Comparison of ENCODE assay signal across 34 mouse cellular contexts in the genomic region with DNA sequence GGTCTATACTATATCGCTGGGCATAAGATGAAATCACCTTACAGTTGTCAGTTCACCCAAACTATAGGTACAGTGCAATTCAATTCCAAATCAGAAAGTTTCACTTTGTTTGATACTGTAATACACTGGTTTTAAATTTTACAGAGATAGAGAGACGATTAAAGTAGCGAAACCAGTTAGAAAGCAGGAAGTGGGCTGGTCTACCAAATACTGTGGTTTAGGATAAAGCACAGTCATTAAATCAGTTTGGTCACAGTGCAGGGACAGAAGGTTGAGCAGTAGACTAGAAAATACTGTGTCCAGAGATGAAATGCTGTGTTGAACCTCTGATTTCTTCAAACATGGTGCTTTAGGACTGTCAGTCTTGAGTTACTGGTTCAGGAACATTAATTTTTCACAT. TPM values are rescaled to one million over a fixed set of nuclear protein-coding genes. Genes with fewer than 3 reads are reported as not detected.
DNase-seq lines count a peak whose midpoint lies in the region; ATAC-seq and TF ChIP-seq lines count a peak whose summit lies in the region.
"Had no signal": no experiment of that assay in that cellular context is flagged by ENCODE, and none has a peak within 500 bp of the region (broad histone marks: within the 10 kb centered on the region; RNA-seq: fewer than 3 reads in every experiment).

No protein-coding gene starts in this region.

- 88% methylated on average over 3 of the region's 3 CpGs for WGBS in embryonic facial prominence, embryonic 10.5 days

- H3K36me3 ChIP-seq in embryonic facial prominence, embryonic 10.5 days (replicated peaks): no peaks in the 10 kb centered on the region
- H3K36me3 ChIP-seq: embryonic facial prominence, embryonic 15.5 days; forebrain, embryonic 12.5 days; hindbrain, embryonic 13.5 days; limb, embryonic 10.5 days; limb, embryonic 15.5 days; liver, embryonic 13.5 days; midbrain, embryonic 10.5 days; neural tube, embryonic 15.5 days had no signal

- no peak overlapping the region for H3K4me3 ChIP-seq in left cerebral cortex, adult 2 months
- no peak overlapping the region for H3K4me3 ChIP-seq in embryonic facial prominence, embryonic 10.5 days
- H3K4me3 ChIP-seq: embryonic facial prominence, embryonic 15.5 days; forebrain, embryonic 12.5 days; hindbrain, embryonic 13.5 days; layer of hippocampus, adult 2 months; limb, embryonic 10.5 days; limb, embryonic 15.5 days; liver, embryonic 13.5 days; midbrain, embryonic 10.5 days; neural tube, embryonic 15.5 days had no signal

- no peak for TF ChIP-seq CTCF in left cerebral cortex, adult 2 months (IDR thresholded peaks at IDR 0.05)

- intact Hi-C loops in left cerebral cortex, adult 2 months (cut with DNase I): no loop called here

- peak; percentile 33 for DNase-seq in CD4-positive helper T cell, adult 2 months (ENCODE audit: low read depth, low spot score)
- no peak for DNase-seq in left cerebral cortex, adult 2 months (ENCODE audit: extremely low spot score in 1 of 2, low spot score in 2 of 2)
- DNase-seq in embryonic facial prominence, embryonic 10.5 days (ENCODE audit: low spot score): no peak
- DNase-seq in ovary, postnatal 10 days (ENCODE audit: low spot score): no peak
- DNase-seq: adrenal gland, postnatal 14 days; cerebellum, adult 11-12 months; cerebellum, adult 9-11 months; forebrain, postnatal 0 days; gastrocnemius, postnatal 14 days; heart, adult 11 months; heart, postnatal 36 days; kidney, adult 18-20 months; kidney, postnatal 36 days; liver, embryonic 13.5 days; lung, adult 2 months; lung, postnatal 10 days; right cerebral cortex, adult 18-20 months; spleen, adult 18-20 months; thymus, adult 18-20 months; thymus, postnatal 36 days had no signal

- H3K9me3 ChIP-seq in embryonic facial prominence, embryonic 10.5 days: no peaks in the 10 kb centered on the region; the same call in 1 of the 2 replicates
- H3K9me3 ChIP-seq: embryonic facial prominence, embryonic 15.5 days; forebrain, embryonic 12.5 days; hindbrain, embryonic 13.5 days; limb, embryonic 10.5 days; limb, embryonic 15.5 days; liver, embryonic 13.5 days; midbrain, embryonic 10.5 days; neural tube, embryonic 15.5 days had no signal

- ATAC-seq in common myeloid progenitor, adult 5-6 weeks (replicated peaks; ENCODE audit: low read depth, poor library complexity, severe bottlenecking): peak; percentile 98
- peak; percentile 92 for ATAC-seq in megakaryocyte, adult 5-6 weeks (ENCODE audit: poor library complexity, severe bottlenecking)
- 0 out of 2 replicates have a peak, but pooled peaks have one; percentile 36 for ATAC-seq in neutrophil, adult 5-6 weeks (ENCODE audit: extremely low read depth, insufficient number of reproducible peaks, low FRiP score, poor library complexity, severe bottlenecking)
- ATAC-seq: forebrain, postnatal 0 days; midbrain, embryonic 16.5 days had no signal

- no peaks in the 10 kb centered on the region for H3K4me1 ChIP-seq in embryonic facial prominence, embryonic 10.5 days
- H3K4me1 ChIP-seq: forebrain, embryonic 12.5 days; limb, embryonic 10.5 days; limb, embryonic 15.5 days; liver, embryonic 13.5 days; midbrain, embryonic 10.5 days had no signal

- no peak overlapping the region for H3K27ac ChIP-seq in left cerebral cortex, adult 2 months
- H3K27ac ChIP-seq in embryonic facial prominence, embryonic 10.5 days (replicated peaks): no peak overlapping the region
- H3K27ac ChIP-seq: embryonic facial prominence, embryonic 15.5 days; forebrain, embryonic 12.5 days; hindbrain, embryonic 13.5 days; layer of hippocampus, adult 2 months; limb, embryonic 10.5 days; limb, embryonic 15.5 days; liver, embryonic 13.5 days; macrophage; midbrain, embryonic 10.5 days; neural tube, embryonic 15.5 days; stomach, postnatal 0 days had no signal

- H3K27me3 ChIP-seq in embryonic facial prominence, embryonic 10.5 days (replicated peaks; ENCODE audit: low read depth, poor library complexity, severe bottlenecking): no peaks in the 10 kb centered on the region
- H3K27me3 ChIP-seq: embryonic facial prominence, embryonic 15.5 days; forebrain, embryonic 12.5 days; hindbrain, embryonic 13.5 days; limb, embryonic 15.5 days; neural tube, embryonic 15.5 days had no signal

RNA-seq across cellular contexts. Expression of gene Rab30, which starts 29.8 kb away (rescaled TPM):
- total RNA-seq in common myeloid progenitor, adult 5-6 weeks (2017): 0.24 and 1.8 TPM in 2 replicates
- total RNA-seq in megakaryocyte, adult 5-6 weeks (2015): 0.02 and 0.27 TPM in 2 replicates
- 0.11 and 0.57 TPM in 2 replicates for total RNA-seq in megakaryocyte, adult 5-6 weeks (2017)
- total RNA-seq in neutrophil, adult 5-6 weeks (2017): 14.7 and 24.9 TPM in 2 replicates
- total RNA-seq in left cerebral cortex, adult 2 months (2021): 10 to 100 TPM; 38.7 to 43.6 TPM
- 9.1 and 12.3 TPM in 2 replicates for polyA plus RNA-seq in embryonic facial prominence, embryonic 10.5 days (2016; fragmentation: Nextera tagmentation; extraction: Ambion mirVana)

RNA-seq across cellular contexts. Expression of gene Pcf11, which starts 41.9 kb away (rescaled TPM):
- total RNA-seq in common myeloid progenitor, adult 5-6 weeks (2017): 97.9 and 112 TPM in 2 replicates
- 71.4 and 79.6 TPM in 2 replicates for total RNA-seq in megakaryocyte, adult 5-6 weeks (2015)
- 67.7 and 70.6 TPM in 2 replicates for total RNA-seq in megakaryocyte, adult 5-6 weeks (2017)
- 219 and 235 TPM in 2 replicates for total RNA-seq in neutrophil, adult 5-6 weeks (2017)
- 10 to 100 TPM; 52.8 to 72.0 TPM for total RNA-seq in left cerebral cortex, adult 2 months (2021)
- 18.4 and 20.6 TPM in 2 replicates for polyA plus RNA-seq in embryonic facial prominence, embryonic 10.5 days (2016; fragmentation: Nextera tagmentation; extraction: Ambion mirVana)

Comparison
In these comparisons a context has a peak if more than half of its experiments do, and no peak if none do; other contexts are left out.
1. ATAC-seq: peak in every context shown above with its lines; median percentile 98 in common myeloid progenitor, adult 5-6 weeks; 92 in megakaryocyte, adult 5-6 weeks; 36 in neutrophil, adult 5-6 weeks.